In the genomic region with DNA sequence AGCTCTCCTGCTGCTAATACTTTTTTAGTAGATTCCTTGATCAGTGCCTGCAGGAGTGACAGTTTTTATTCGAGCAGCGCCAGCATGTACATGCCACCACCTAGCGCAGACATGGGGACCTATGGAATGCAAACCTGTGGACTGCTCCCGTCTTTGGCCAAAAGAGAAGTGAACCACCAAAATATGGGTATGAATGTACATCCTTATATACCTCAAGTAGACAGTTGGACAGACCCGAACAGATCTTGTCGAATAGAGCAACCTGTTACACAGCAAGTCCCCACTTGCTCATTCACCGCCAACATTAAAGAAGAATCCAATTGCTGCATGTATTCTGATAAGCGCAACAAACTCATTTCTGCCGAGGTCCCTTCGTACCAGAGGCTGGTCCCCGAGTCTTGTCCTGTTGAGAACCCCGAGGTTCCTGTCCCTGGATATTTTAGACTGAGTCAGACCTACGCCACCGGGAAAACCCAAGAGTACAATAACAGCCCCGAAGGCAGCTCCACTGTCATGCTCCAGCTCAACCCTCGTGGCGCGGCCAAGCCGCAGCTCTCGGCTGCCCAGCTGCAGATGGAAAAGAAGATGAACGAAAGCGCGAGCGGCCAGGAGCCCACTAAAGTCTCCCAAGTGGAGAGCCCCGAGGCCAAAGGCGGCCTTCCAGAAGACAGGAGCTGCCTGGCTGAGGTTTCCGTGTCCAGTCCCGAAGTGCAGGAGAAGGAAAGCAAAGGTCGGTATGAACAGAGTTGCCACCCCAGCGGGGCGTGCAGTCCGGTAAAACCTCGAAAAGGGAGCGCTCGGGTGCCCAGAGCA, we compare ENCODE assay signal across 14 mouse cellular contexts. TPM values are rescaled to one million over a fixed set of nuclear protein-coding genes. Genes with fewer than 3 reads are reported as not detected.
DNase-seq lines count a peak whose midpoint lies in the region; ATAC-seq lines count a peak whose summit lies in the region.
"Had no signal": no experiment of that assay in that cellular context is flagged by ENCODE, and none has a peak within 500 bp of the region (broad histone marks: within the 10 kb centered on the region; RNA-seq: fewer than 3 reads in every experiment).

No protein-coding gene starts in this region.

- no peak overlapping the region for H3K27ac ChIP-seq in hindbrain, embryonic 10.5 days
- H3K27ac ChIP-seq in hindbrain, embryonic 11.5 days (ENCODE audit: low read depth, low read length), result no peak overlapping the region
- H3K27ac ChIP-seq in kidney, embryonic 15.5 days, result peak overlapping the region; percentile 95
- peak overlapping the region; percentile 1; the same call in 1 of the 2 replicates for H3K27ac ChIP-seq in neural tube, embryonic 12.5 days
- no peak overlapping the region for H3K27ac ChIP-seq in forebrain, embryonic 13.5 days
- H3K27ac ChIP-seq: macrophage had no signal

- H3K9ac ChIP-seq in hindbrain, embryonic 11.5 days (ENCODE audit: low read depth, low read length), result no peak overlapping the region
- peak overlapping the region; percentile 74 for H3K9ac ChIP-seq in kidney, embryonic 15.5 days
- H3K9ac ChIP-seq in neural tube, embryonic 12.5 days, result peak overlapping the region; percentile 76
- no peak overlapping the region for H3K9ac ChIP-seq in forebrain, embryonic 13.5 days

- H3K9me3 ChIP-seq in hindbrain, embryonic 10.5 days, result no peaks in the 10 kb centered on the region
- no peaks in the 10 kb centered on the region for H3K9me3 ChIP-seq in hindbrain, embryonic 11.5 days (ENCODE audit: control insufficient read depth, low read length)
- H3K9me3 ChIP-seq in kidney, embryonic 15.5 days (replicated peaks), result no peaks in the 10 kb centered on the region
- no peaks in the 10 kb centered on the region for H3K9me3 ChIP-seq in neural tube, embryonic 12.5 days
- no peaks in the 10 kb centered on the region for H3K9me3 ChIP-seq in forebrain, embryonic 13.5 days (replicated peaks)

- H3K27me3 ChIP-seq in hindbrain, embryonic 10.5 days (ENCODE audit: insufficient read depth, poor library complexity, severe bottlenecking), result peaks cover 100% of the 10 kb centered on the region
- peaks cover 91% of the 10 kb centered on the region for H3K27me3 ChIP-seq in hindbrain, embryonic 11.5 days (ENCODE audit: control insufficient read depth, insufficient read depth, low read length)
- H3K27me3 ChIP-seq in kidney, embryonic 15.5 days, result peaks cover 20% of the 10 kb centered on the region; the same call in 1 of the 2 replicates
- peaks cover 83% of the 10 kb centered on the region for H3K27me3 ChIP-seq in neural tube, embryonic 12.5 days (replicated peaks)
- peaks cover 98% of the 10 kb centered on the region for H3K27me3 ChIP-seq in forebrain, embryonic 13.5 days

- WGBS in hindbrain, embryonic 10.5 days, result 5% methylated on average over 35 of the region's 35 CpGs
- WGBS in hindbrain, embryonic 11.5 days, result 5% methylated on average over 35 of the region's 35 CpGs
- 2% methylated on average over 35 of the region's 35 CpGs for WGBS in kidney, embryonic 15.5 days
- WGBS in neural tube, embryonic 12.5 days, result 4% methylated on average over 35 of the region's 35 CpGs
- 4% methylated on average over 35 of the region's 35 CpGs for WGBS in forebrain, embryonic 13.5 days

- no peak overlapping the region for H3K4me2 ChIP-seq in hindbrain, embryonic 11.5 days (replicated peaks; ENCODE audit: low read depth, low read length)
- peak overlapping the region; percentile 80 for H3K4me2 ChIP-seq in kidney, embryonic 15.5 days
- peak overlapping the region; percentile 75 for H3K4me2 ChIP-seq in neural tube, embryonic 12.5 days (replicated peaks)
- no peak overlapping the region for H3K4me2 ChIP-seq in forebrain, embryonic 13.5 days

- no peak for ATAC-seq in hindbrain, embryonic 11.5 days (ENCODE audit: low FRiP score)
- ATAC-seq in kidney, embryonic 15.5 days (replicated peaks; ENCODE audit: low FRiP score), result peak; percentile 16; the same call in 1 of the 2 replicates
- ATAC-seq in neural tube, embryonic 12.5 days (ENCODE audit: low FRiP score, low read depth), result no peak
- no peak for ATAC-seq in forebrain, embryonic 13.5 days

- DNase-seq in hindbrain, embryonic 10.5 days (ENCODE audit: low spot score), result peak; percentile 55
- no peak for DNase-seq in hindbrain, embryonic 11.5 days (ENCODE audit: low spot score)
- DNase-seq in ZHBTc4 (ENCODE audit: low read depth, low spot score), result peak; percentile 45
- no peak for DNase-seq in right cerebral cortex, adult 18-20 months
- DNase-seq in adrenal gland, postnatal 25 days, result no peak

- H3K36me3 ChIP-seq in hindbrain, embryonic 10.5 days, result no peaks in the 10 kb centered on the region
- H3K36me3 ChIP-seq in hindbrain, embryonic 11.5 days (ENCODE audit: control insufficient read depth, insufficient read depth, low read length), result no peaks in the 10 kb centered on the region
- H3K36me3 ChIP-seq in kidney, embryonic 15.5 days, result no peaks in the 10 kb centered on the region
- no peaks in the 10 kb centered on the region for H3K36me3 ChIP-seq in neural tube, embryonic 12.5 days
- H3K36me3 ChIP-seq in forebrain, embryonic 13.5 days (ENCODE audit: poor library complexity, severe bottlenecking), result no peaks in the 10 kb centered on the region

- H3K4me1 ChIP-seq in hindbrain, embryonic 10.5 days (replicated peaks), result peaks cover 17% of the 10 kb centered on the region
- 0 out of 2 replicates have a peak, but pooled peaks cover 4% of the 10 kb centered on the region for H3K4me1 ChIP-seq in hindbrain, embryonic 11.5 days (replicated peaks; ENCODE audit: control insufficient read depth, insufficient read depth, low read length)
- peaks cover 57% of the 10 kb centered on the region for H3K4me1 ChIP-seq in kidney, embryonic 15.5 days
- H3K4me1 ChIP-seq in neural tube, embryonic 12.5 days, result peaks cover 8% of the 10 kb centered on the region
- H3K4me1 ChIP-seq in forebrain, embryonic 13.5 days, result 0 out of 2 replicates have a peak, but pooled peaks cover 3% of the 10 kb centered on the region

- 0 out of 2 replicates have a peak overlapping the region, but pooled peaks have one; percentile 29 for H3K4me3 ChIP-seq in hindbrain, embryonic 10.5 days
- H3K4me3 ChIP-seq in hindbrain, embryonic 11.5 days (ENCODE audit: low read depth, low read length), result no peak overlapping the region
- peak overlapping the region; percentile 70 for H3K4me3 ChIP-seq in kidney, embryonic 15.5 days (replicated peaks)
- H3K4me3 ChIP-seq in neural tube, embryonic 12.5 days, result peak overlapping the region; percentile 42
- H3K4me3 ChIP-seq in forebrain, embryonic 13.5 days, result no peak overlapping the region

RNA-seq across cellular contexts. Expression of a gene that starts 0.5 kb away (rescaled TPM):
- not detected in 2 replicates for polyA plus RNA-seq in hindbrain, embryonic 10.5 days (2016; fragmentation: Nextera tagmentation; extraction: Ambion mirVana)
- polyA plus RNA-seq in hindbrain, embryonic 11.5 days (2014; fragmentation: Nextera tagmentation; extraction: Ambion mirVana), result 0.13 TPM in 1 of 2 replicates, not detected in the other
- 33.6 and 36.6 TPM in 2 replicates for polyA plus RNA-seq in kidney, embryonic 15.5 days (2015; fragmentation: Nextera tagmentation; extraction: Ambion mirVana)
- 48.9 and 49.0 TPM in 2 replicates for polyA plus RNA-seq in neural tube, embryonic 12.5 days (2016; fragmentation: Nextera tagmentation; extraction: Ambion mirVana)
- polyA plus RNA-seq in forebrain, embryonic 13.5 days (2015; fragmentation: Nextera tagmentation; extraction: Ambion mirVana), result not detected in 2 replicates
- total RNA-seq in adrenal gland, postnatal 25 days (2021), result not detected in 2 replicates
- total RNA-seq: adrenal gland, adult 2 months; common myeloid progenitor, adult 5-6 weeks; layer of hippocampus, postnatal 25 days had no signal
- polyA plus RNA-seq: adrenal gland, adult 2 months; C2C12; macrophage had no signal

RNA-seq across cellular contexts. Expression of a gene that starts 5.3 kb away (rescaled TPM):
- polyA plus RNA-seq in hindbrain, embryonic 10.5 days (2016; fragmentation: Nextera tagmentation; extraction: Ambion mirVana), result not detected in 2 replicates
- 0.11 TPM in 1 of 2 replicates, not detected in the other for polyA plus RNA-seq in hindbrain, embryonic 11.5 days (2014; fragmentation: Nextera tagmentation; extraction: Ambion mirVana)
- 38.1 and 40.7 TPM in 2 replicates for polyA plus RNA-seq in kidney, embryonic 15.5 days (2015; fragmentation: Nextera tagmentation; extraction: Ambion mirVana)
- polyA plus RNA-seq in neural tube, embryonic 12.5 days (2016; fragmentation: Nextera tagmentation; extraction: Ambion mirVana), result 34.4 and 36.8 TPM in 2 replicates
- not detected in 2 replicates for polyA plus RNA-seq in forebrain, embryonic 13.5 days (2015; fragmentation: Nextera tagmentation; extraction: Ambion mirVana)
- total RNA-seq in adrenal gland, postnatal 25 days (2021), result 3.7 and 5.2 TPM in 2 replicates
- total RNA-seq: common myeloid progenitor, adult 5-6 weeks; layer of hippocampus, postnatal 25 days had no signal
- polyA plus RNA-seq: C2C12; heart, embryonic 11.5 days; macrophage had no signal

RNA-seq across cellular contexts. Expression of a gene that starts 12.2 kb away (rescaled TPM):
- not detected in 2 replicates for polyA plus RNA-seq in hindbrain, embryonic 10.5 days (2016; fragmentation: Nextera tagmentation; extraction: Ambion mirVana)
- 0.19 and 0.50 TPM in 2 replicates for polyA plus RNA-seq in hindbrain, embryonic 11.5 days (2014; fragmentation: Nextera tagmentation; extraction: Ambion mirVana)
- 36.4 and 40.8 TPM in 2 replicates for polyA plus RNA-seq in kidney, embryonic 15.5 days (2015; fragmentation: Nextera tagmentation; extraction: Ambion mirVana)
- 20.8 and 21.4 TPM in 2 replicates for polyA plus RNA-seq in neural tube, embryonic 12.5 days (2016; fragmentation: Nextera tagmentation; extraction: Ambion mirVana)
- not detected in 2 replicates for polyA plus RNA-seq in forebrain, embryonic 13.5 days (2015; fragmentation: Nextera tagmentation; extraction: Ambion mirVana)
- total RNA-seq in adrenal gland, postnatal 25 days (2021), result 27.2 and 33.9 TPM in 2 replicates
- total RNA-seq: common myeloid progenitor, adult 5-6 weeks; layer of hippocampus, postnatal 25 days had no signal
- polyA plus RNA-seq: C2C12, macrophage had no signal

RNA-seq across cellular contexts. Expression of a gene that starts 12.8 kb away (rescaled TPM):
- polyA plus RNA-seq in hindbrain, embryonic 10.5 days (2016; fragmentation: Nextera tagmentation; extraction: Ambion mirVana), result not detected in 2 replicates
- not detected in 2 replicates for polyA plus RNA-seq in hindbrain, embryonic 11.5 days (2014; fragmentation: Nextera tagmentation; extraction: Ambion mirVana)
- polyA plus RNA-seq in kidney, embryonic 15.5 days (2015; fragmentation: Nextera tagmentation; extraction: Ambion mirVana), result 25.1 and 26.3 TPM in 2 replicates
- 19.1 and 25.2 TPM in 2 replicates for polyA plus RNA-seq in neural tube, embryonic 12.5 days (2016; fragmentation: Nextera tagmentation; extraction: Ambion mirVana)
- not detected in 2 replicates for polyA plus RNA-seq in forebrain, embryonic 13.5 days (2015; fragmentation: Nextera tagmentation; extraction: Ambion mirVana)
- total RNA-seq in adrenal gland, postnatal 25 days (2021), result not detected in 2 replicates
- total RNA-seq: adrenal gland, adult 2 months; common myeloid progenitor, adult 5-6 weeks; layer of hippocampus, postnatal 25 days had no signal
- polyA plus RNA-seq: adrenal gland, adult 2 months; C2C12; heart, embryonic 11.5 days; macrophage had no signal

RNA-seq across cellular contexts. Expression of a gene that starts 17.4 kb away (rescaled TPM):
- not detected in 2 replicates for polyA plus RNA-seq in hindbrain, embryonic 10.5 days (2016; fragmentation: Nextera tagmentation; extraction: Ambion mirVana)
- not detected in 2 replicates for polyA plus RNA-seq in hindbrain, embryonic 11.5 days (2014; fragmentation: Nextera tagmentation; extraction: Ambion mirVana)
- polyA plus RNA-seq in kidney, embryonic 15.5 days (2015; fragmentation: Nextera tagmentation; extraction: Ambion mirVana), result 5.4 and 6.4 TPM in 2 replicates
- polyA plus RNA-seq in neural tube, embryonic 12.5 days (2016; fragmentation: Nextera tagmentation; extraction: Ambion mirVana), result 4.1 and 8.0 TPM in 2 replicates
- polyA plus RNA-seq in forebrain, embryonic 13.5 days (2015; fragmentation: Nextera tagmentation; extraction: Ambion mirVana), result not detected in 2 replicates
- total RNA-seq in adrenal gland, postnatal 25 days (2021), result not detected in 2 replicates
- total RNA-seq: adrenal gland, adult 2 months; common myeloid progenitor, adult 5-6 weeks; layer of hippocampus, postnatal 25 days had no signal
- polyA plus RNA-seq: adrenal gland, adult 2 months; C2C12; heart, embryonic 11.5 days; macrophage had no signal

Comparison
In these comparisons a context has a peak if more than half of its experiments do, and no peak if none do; other contexts are left out.
1. DNase-seq: peak in hindbrain, embryonic 10.5 days (single experiment) and ZHBTc4 (single experiment); none in hindbrain, embryonic 11.5 days (single experiment), right cerebral cortex, adult 18-20 months (single experiment) and adrenal gland, postnatal 25 days (single experiment).
2. H3K4me3 ChIP-seq: peak in hindbrain, embryonic 10.5 days (single experiment), kidney, embryonic 15.5 days (single experiment) and neural tube, embryonic 12.5 days (single experiment); none in hindbrain, embryonic 11.5 days (single experiment) and forebrain, embryonic 13.5 days (single experiment).
3. H3K27ac ChIP-seq: peak in kidney, embryonic 15.5 days (single experiment) and neural tube, embryonic 12.5 days (single experiment); none in hindbrain, embryonic 10.5 days (single experiment), hindbrain, embryonic 11.5 days (single experiment) and forebrain, embryonic 13.5 days (single experiment).
4. H3K4me2 ChIP-seq: peak in kidney, embryonic 15.5 days (single experiment) and neural tube, embryonic 12.5 days (single experiment); none in hindbrain, embryonic 11.5 days (single experiment) and forebrain, embryonic 13.5 days (single experiment).
5. H3K9ac ChIP-seq: peak in kidney, embryonic 15.5 days (single experiment) and neural tube, embryonic 12.5 days (single experiment); none in hindbrain, embryonic 11.5 days (single experiment) and forebrain, embryonic 13.5 days (single experiment).
6. RNA of a gene that starts 0.5 kb away (polyA plus RNA-seq): 48.9 to 49.0 TPM in neural tube, embryonic 12.5 days and 33.6 to 36.6 TPM in kidney, embryonic 15.5 days; 0.13 TPM in hindbrain, embryonic 11.5 days, not detected in hindbrain, embryonic 10.5 days and not detected in forebrain, embryonic 13.5 days; every median in the first group is over 10 times any median in the second.
7. RNA of a gene that starts 5.3 kb away (polyA plus RNA-seq): 38.1 to 40.7 TPM in kidney, embryonic 15.5 days and 34.4 to 36.8 TPM in neural tube, embryonic 12.5 days; 0.11 TPM in hindbrain, embryonic 11.5 days, not detected in hindbrain, embryonic 10.5 days and not detected in forebrain, embryonic 13.5 days; every median in the first group is over 10 times any median in the second.
8. RNA of a gene that starts 12.2 kb away (polyA plus RNA-seq): 36.4 to 40.8 TPM in kidney, embryonic 15.5 days and 20.8 to 21.4 TPM in neural tube, embryonic 12.5 days; 0.19 to 0.50 TPM in hindbrain, embryonic 11.5 days, not detected in forebrain, embryonic 13.5 days and not detected in hindbrain, embryonic 10.5 days; every median in the first group is over 10 times any median in the second.